Mouse (Mus musculus) neural tube, embryonic 12.5 days (tissue): ENCODE measurements around the gene Dtnb. TPM values are rescaled to one million over a fixed set of nuclear protein-coding genes. Genes with fewer than 3 reads are reported as not detected.
A peak's percentile ranks its signal among the peaks of the same experiment; 100 is the strongest.
"Not testable (repeated sequence)": the region's sequence is repeated elsewhere in the genome, so short reads cannot be mapped to it uniquely, and the experiment has no call there.

Experiments
- ATAC-seq: fragments of 200-750 bp; cut with Nextera tagmentation; 2 replicates; pipeline ENCODE4 v1.8.0; 2017; ENCODE audit warnings: low read depth, mild to moderate bottlenecking, moderate TSS enrichment, moderate library complexity; ENCODE audit not compliant: low FRiP score
- H3K27ac ChIP-seq: fragments of 300-500 bp; sonication (generic); 2 replicates; pipeline ENCODE4 v1.5.1; 2016
- H3K27me3 ChIP-seq: fragments of 300-500 bp; sonication (generic); replicated peaks from 2 replicates; pipeline ENCODE4 v1.6.1; 2016; ENCODE audit warnings: mild to moderate bottlenecking
- H3K36me3 ChIP-seq: fragments of 300-500 bp; sonication (generic); 2 replicates; pipeline ENCODE4 v1.6.1; 2016; ENCODE audit warnings: mild to moderate bottlenecking
- H3K4me1 ChIP-seq: fragments of 300-500 bp; sonication (generic); 2 replicates; pipeline ENCODE4 v1.6.1; 2016
- H3K4me2 ChIP-seq: fragments of 300-500 bp; sonication (generic); replicated peaks from 2 replicates; pipeline ENCODE4 v1.6.1; 2016; ENCODE audit warnings: mild to moderate bottlenecking
- H3K4me3 ChIP-seq: fragments of 300-500 bp; sonication (generic); 2 replicates; pipeline ENCODE4 v1.5.1; 2016
- H3K9ac ChIP-seq: fragments of 300-500 bp; sonication (generic); 2 replicates; pipeline ENCODE4 v1.6.1; 2016; ENCODE audit warnings: mild to moderate bottlenecking
- H3K9me3 ChIP-seq: fragments of 300-500 bp; sonication (generic); 2 replicates; pipeline ENCODE4 v1.6.1; 2016; ENCODE audit warnings: mild to moderate bottlenecking
- WGBS: fragments of 180-500 bp; shearing (Covaris S2); methylation state at CpG from one replicate; pipeline ENCODE4 v1.1.7; 2016; 5-methylcytosine and 5-hydroxymethylcytosine counted together
- polyA plus RNA-seq: library from polyadenylated mRNA; unstranded; fragments of >200 nt; fragmentation: Nextera tagmentation; extraction: Ambion mirVana; gene quantifications from 2 replicates; pipeline ENCODE4 v1.2.1, GENCODE M21; 2016

The Dtnb gene
- polyA plus RNA-seq, 1 experiment from 2014 or later = 45.0 TPM

GRCm38 (mm10) chr12:3671117-3671516, 98.9 kb downstream of the Dtnb start:
- Histone ChIP-seq H3K4me2 (no peak overlapping the region), H3K9ac (no peak overlapping the region), H3K4me3 (no peak overlapping the region), H3K27ac (no peak overlapping the region), H3K27me3 (no peaks in the 10 kb centered on the region), H3K36me3 (no peaks in the 10 kb centered on the region), H3K4me1 (no peaks in the 10 kb centered on the region), H3K9me3 (no peaks in the 10 kb centered on the region)
- WGBS = 80% methylated on average over 4 of the region's 4 CpGs
- no peak for ATAC-seq

- no peaks in the 10 kb centered on the region for H3K4me1 ChIP-seq
- H3K9ac ChIP-seq = no peak overlapping the region
- 92% methylated on average over 9 of the region's 9 CpGs for whole genome bisulfite sequencing
- no peak overlapping the region for H3K4me3 ChIP-seq
- no peak overlapping the region for H3K4me2 ChIP-seq
- no peaks in the 10 kb centered on the region for H3K36me3 ChIP-seq
- no peak for ATAC-seq
- H3K27ac ChIP-seq = no peak overlapping the region
- no peaks in the 10 kb centered on the region for H3K9me3 ChIP-seq
- no peaks in the 10 kb centered on the region for H3K27me3 ChIP-seq
These were observed 100.6 kb downstream of the Dtnb start for GRCm38 (mm10) chr12:3672786-3673185.

- Histone ChIP-seq H3K4me3 (no peak overlapping the region), H3K9ac (no peak overlapping the region), H3K4me1 (no peaks in the 10 kb centered on the region), H3K27ac (no peak overlapping the region), H3K36me3 (no peaks in the 10 kb centered on the region), H3K9me3 (no peaks in the 10 kb centered on the region), H3K27me3 (no peaks in the 10 kb centered on the region), H3K4me2 (no peak overlapping the region)
- no peak for ATAC-seq
- 81% methylated on average over 8 of the region's 8 CpGs for WGBS
These were observed 101.7 kb downstream of the Dtnb start for GRCm38 (mm10) chr12:3673886-3674285.

GRCm38 (mm10) chr12:3674913-3675312, 102.7 kb downstream of the Dtnb start:
- H3K9ac ChIP-seq = no peak overlapping the region

GRCm38 (mm10) chr12:3680721-3681120, 108.5 kb downstream of the Dtnb start:
- no peak overlapping the region for H3K27ac ChIP-seq
- 85% methylated on average over 5 of the region's 5 CpGs for WGBS
- no peak overlapping the region for H3K9ac ChIP-seq
- no peak overlapping the region for H3K4me2 ChIP-seq
- H3K9me3 ChIP-seq = no peaks in the 10 kb centered on the region
- H3K36me3 ChIP-seq = no peaks in the 10 kb centered on the region
- H3K4me3 ChIP-seq = no peak overlapping the region
- no peak for ATAC-seq
- no peaks in the 10 kb centered on the region for H3K4me1 ChIP-seq
- H3K27me3 ChIP-seq = no peaks in the 10 kb centered on the region

More at GRCm38 (mm10) chr12:3674913-3675312, 102.7 kb downstream of the Dtnb start:
- no peak overlapping the region for H3K4me3 ChIP-seq
- H3K4me2 ChIP-seq = no peak overlapping the region
- H3K36me3 ChIP-seq = no peaks in the 10 kb centered on the region
- WGBS = 91% methylated on average over 9 of the region's 9 CpGs
- ATAC-seq = no peak
- no peaks in the 10 kb centered on the region for H3K4me1 ChIP-seq
- no peaks in the 10 kb centered on the region for H3K9me3 ChIP-seq
- H3K27me3 ChIP-seq = no peaks in the 10 kb centered on the region
- no peak overlapping the region for H3K27ac ChIP-seq

GRCm38 (mm10) chr12:3683041-3683440, 110.9 kb downstream of the Dtnb start:
- Histone ChIP-seq H3K9me3 (no peaks in the 10 kb centered on the region), H3K27me3 (no peaks in the 10 kb centered on the region), H3K36me3 (no peaks in the 10 kb centered on the region), H3K4me3 (no peak overlapping the region), H3K4me1 (no peaks in the 10 kb centered on the region), H3K9ac (no peak overlapping the region), H3K4me2 (no peak overlapping the region), H3K27ac (no peak overlapping the region)
- ATAC-seq = no peak
- 81% methylated on average over 8 of the region's 8 CpGs for WGBS

GRCm38 (mm10) chr12:3686419-3686940, 114.3 kb downstream of the Dtnb start:
- Histone ChIP-seq H3K4me1 (no peaks in the 10 kb centered on the region), H3K36me3 (no peaks in the 10 kb centered on the region), H3K9ac (no peak overlapping the region), H3K9me3 (no peaks in the 10 kb centered on the region), H3K4me2 (no peak overlapping the region), H3K27me3 (no peaks in the 10 kb centered on the region), H3K27ac (no peak overlapping the region), H3K4me3 (no peak overlapping the region)
- no peak for ATAC-seq
- 90% methylated on average over 7 of the region's 7 CpGs for WGBS

- H3K9ac ChIP-seq, H3K27me3 ChIP-seq, H3K4me2 ChIP-seq, H3K4me3 ChIP-seq, ATAC-seq, H3K4me1 ChIP-seq, H3K9me3 ChIP-seq, H3K36me3 ChIP-seq, H3K27ac ChIP-seq: not testable (repeated sequence)
- 96% methylated on average over 17 of the region's 17 CpGs for WGBS
These were observed 118.8 kb downstream of the Dtnb start for GRCm38 (mm10) chr12:3690926-3691529.

- H3K9me3 ChIP-seq = no peaks in the 10 kb centered on the region
- H3K4me1 ChIP-seq = no peaks in the 10 kb centered on the region
- WGBS = 94% methylated on average over 6 of the region's 6 CpGs
- H3K4me2 ChIP-seq = no peak overlapping the region
- no peaks in the 10 kb centered on the region for H3K36me3 ChIP-seq
- ATAC-seq = no peak
- H3K27me3 ChIP-seq = no peaks in the 10 kb centered on the region
- no peak overlapping the region for H3K9ac ChIP-seq
- no peak overlapping the region for H3K27ac ChIP-seq
- H3K4me3 ChIP-seq = no peak overlapping the region
These were observed 120.7 kb downstream of the Dtnb start for GRCm38 (mm10) chr12:3692795-3693392.

GRCm38 (mm10) chr12:3695741-3696501, 123.7 kb downstream of the Dtnb start:
- H3K9ac ChIP-seq = no peak overlapping the region
- no peak overlapping the region for H3K4me3 ChIP-seq
- H3K4me1 ChIP-seq = no peaks in the 10 kb centered on the region
- no peak overlapping the region for H3K27ac ChIP-seq
- ATAC-seq = peak; percentile 41; the same call in 1 of the 2 replicates
- H3K27me3 ChIP-seq = no peaks in the 10 kb centered on the region
- no peaks in the 10 kb centered on the region for H3K9me3 ChIP-seq
- no peaks in the 10 kb centered on the region for H3K36me3 ChIP-seq
- no peak overlapping the region for H3K4me2 ChIP-seq
- WGBS = 73% methylated on average over 5 of the region's 5 CpGs

GRCm38 (mm10) chr12:3700503-3700902, 128.3 kb downstream of the Dtnb start:
- no peak overlapping the region for H3K27ac ChIP-seq
- no peaks in the 10 kb centered on the region for H3K36me3 ChIP-seq
- no peak overlapping the region for H3K4me2 ChIP-seq
- 88% methylated on average over 4 of the region's 4 CpGs for WGBS
- no peak overlapping the region for H3K4me3 ChIP-seq
- no peaks in the 10 kb centered on the region for H3K9me3 ChIP-seq
- no peaks in the 10 kb centered on the region for H3K27me3 ChIP-seq
- H3K9ac ChIP-seq = no peak overlapping the region
- ATAC-seq = no peak
- H3K4me1 ChIP-seq = no peaks in the 10 kb centered on the region

- ATAC-seq = no peak
- H3K36me3 ChIP-seq = no peaks in the 10 kb centered on the region
- H3K4me3 ChIP-seq = no peak overlapping the region
- H3K27ac ChIP-seq = no peak overlapping the region
- no peak overlapping the region for H3K9ac ChIP-seq
- H3K4me1 ChIP-seq = no peaks in the 10 kb centered on the region
- H3K4me2 ChIP-seq = no peak overlapping the region
- no peaks in the 10 kb centered on the region for H3K9me3 ChIP-seq
- WGBS = 92% methylated on average over 7 of the region's 7 CpGs
- no peaks in the 10 kb centered on the region for H3K27me3 ChIP-seq
These were observed 130.7 kb downstream of the Dtnb start for GRCm38 (mm10) chr12:3702903-3703302.
